18 mouse cellular contexts compared by ENCODE assay signal in genomic region chr3:65722897-65723296, GRCm38 (mm10). TPM values are rescaled to one million over a fixed set of nuclear protein-coding genes. Genes with fewer than 3 reads are reported as not detected.
DNase-seq lines count a peak whose midpoint lies in the region; ATAC-seq and TF ChIP-seq lines count a peak whose summit lies in the region.
"Had no signal": no experiment of that assay in that cellular context is flagged by ENCODE, and none has a peak within 500 bp of the region (broad histone marks: within the 10 kb centered on the region; RNA-seq: fewer than 3 reads in every experiment).

No protein-coding gene starts in this region.

- H3K36me3 ChIP-seq in kidney, adult 2 months (ENCODE audit: control insufficient read depth, insufficient read depth, low read length): no peaks in the 10 kb centered on the region
- H3K36me3 ChIP-seq in kidney, postnatal 0 days (ENCODE audit: insufficient read depth, low read length): no peaks in the 10 kb centered on the region
- H3K36me3 ChIP-seq: embryonic facial prominence, embryonic 12.5 days; heart, embryonic 10.5 days; hindbrain, embryonic 10.5 days had no signal

- TF ChIP-seq POLR2A in kidney, adult 2 months (IDR thresholded peaks at IDR 0.05; ENCODE audit: low read depth, low read length): no peak

- H3K4me2 ChIP-seq in kidney, postnatal 0 days (ENCODE audit: low read length): no peak overlapping the region
- H3K4me2 ChIP-seq: embryonic facial prominence, embryonic 12.5 days; hindbrain, embryonic 14.5 days had no signal

- H3K4me3 ChIP-seq in kidney, adult 2 months (ENCODE audit: insufficient read depth, low read depth, low read length): no peak overlapping the region
- H3K4me3 ChIP-seq in kidney, postnatal 0 days (replicated peaks; ENCODE audit: low read depth, low read length): no peak overlapping the region
- H3K4me3 ChIP-seq: embryonic facial prominence, embryonic 12.5 days; heart, embryonic 10.5 days; hindbrain, embryonic 10.5 days had no signal

- 53% methylated on average over 4 of the region's 4 CpGs for WGBS in kidney, adult 2 months
- WGBS in kidney, postnatal 0 days: 83% methylated on average over 4 of the region's 4 CpGs

- peak; percentile 83 for DNase-seq in kidney, adult 2 months
- DNase-seq in kidney, adult 8-10 months: peak; percentile 45 to 72
- DNase-seq in kidney, postnatal 0 days (ENCODE audit: low spot score): peak; percentile 25
- peak; percentile 22 for DNase-seq in yolk sac, embryonic 10.5 days (ENCODE audit: low spot score)
- no peak for DNase-seq in layer of hippocampus, adult 9-11 months
- DNase-seq in cerebellum, postnatal 25 days: no peak
- DNase-seq: adrenal gland, adult 8-10 months; adrenal gland, postnatal 36 days; cerebellum, adult 2 months; cerebellum, postnatal 10 days; gastrocnemius, postnatal 10 days; heart, adult 18-20 months; heart, postnatal 14 days had no signal

- H3K9me3 ChIP-seq in kidney, postnatal 0 days (replicated peaks; ENCODE audit: low read length): no peaks in the 10 kb centered on the region
- H3K9me3 ChIP-seq: embryonic facial prominence, embryonic 12.5 days; heart, embryonic 10.5 days; hindbrain, embryonic 10.5 days had no signal

- no peak overlapping the region for H3K9ac ChIP-seq in kidney, postnatal 0 days (ENCODE audit: low read depth, low read length)
- H3K9ac ChIP-seq: embryonic facial prominence, embryonic 12.5 days; hindbrain, embryonic 14.5 days had no signal

- H3K4me1 ChIP-seq in kidney, adult 2 months (ENCODE audit: control insufficient read depth, insufficient read depth, low read length): peaks cover 7% of the 10 kb centered on the region; the same call in 1 of the 2 replicates
- H3K4me1 ChIP-seq in kidney, postnatal 0 days (replicated peaks; ENCODE audit: insufficient read depth, low read length): no peaks in the 10 kb centered on the region
- H3K4me1 ChIP-seq: embryonic facial prominence, embryonic 12.5 days; heart, embryonic 10.5 days; hindbrain, embryonic 10.5 days had no signal

- no peaks in the 10 kb centered on the region for H3K27me3 ChIP-seq in kidney, adult 2 months (replicated peaks; ENCODE audit: control insufficient read depth, insufficient read depth, low read length)
- H3K27me3 ChIP-seq in kidney, postnatal 0 days (ENCODE audit: insufficient read depth, low read length): no peaks in the 10 kb centered on the region
- H3K27me3 ChIP-seq: embryonic facial prominence, embryonic 12.5 days had no signal

- no peak for TF ChIP-seq CTCF in kidney, adult 2 months (conservative IDR thresholded peaks at IDR 0.05; ENCODE audit: insufficient read depth, insufficient read length, low read depth, low read length)
- TF ChIP-seq CTCF in kidney, postnatal 0 days (IDR thresholded peaks at IDR 0.05; ENCODE audit: low read depth): no peak

- ATAC-seq in kidney, postnatal 0 days (replicated peaks; ENCODE audit: low FRiP score, low read depth): peak; percentile 85
- ATAC-seq: forebrain, embryonic 16.5 days had no signal

- H3K27ac ChIP-seq in kidney, adult 2 months (ENCODE audit: insufficient read depth, low read depth, low read length): peak overlapping the region; percentile 71
- H3K27ac ChIP-seq in kidney, postnatal 0 days: no peak overlapping the region
- H3K27ac ChIP-seq: embryonic facial prominence, embryonic 12.5 days; heart, embryonic 10.5 days; hindbrain, embryonic 10.5 days; hindbrain, embryonic 14.5 days had no signal

RNA-seq across cellular contexts. Expression of gene Lekr1, which starts 56.9 kb away (rescaled TPM):
- 1.1 and 1.7 TPM in 2 replicates for polyA plus RNA-seq in kidney, adult 2 months (2012; rRNA removed)
- 6.9 and 7.1 TPM in 2 replicates for polyA plus RNA-seq in kidney, postnatal 0 days (2015; fragmentation: Nextera tagmentation; extraction: Ambion mirVana)

Comparison
In these comparisons a context has a peak if more than half of its experiments do, and no peak if none do; other contexts are left out.
1. DNase-seq: peak in kidney, adult 2 months (single experiment), kidney, adult 8-10 months (2 of 2), kidney, postnatal 0 days (single experiment) and yolk sac, embryonic 10.5 days (single experiment); none in layer of hippocampus, adult 9-11 months (single experiment) and cerebellum, postnatal 25 days (0 of 2).